Mouse (Mus musculus) activated CD4-positive, CD25-positive, alpha-beta regulatory T cell, adult 4 months (primary cell): ENCODE results near the gene Zfp944. TPM values are rescaled to one million over a fixed set of nuclear protein-coding genes. Genes with fewer than 3 reads are reported as not detected.
"Not testable (repeated sequence)": the region's sequence is repeated elsewhere in the genome, so short reads cannot be mapped to it uniquely, and the experiment has no call there.

ENCODE experiments used
- ATAC-seq: one replicate; pipeline ENCODE4 v1.8.0; 2017
- polyA plus RNA-seq, 2 experiments: library from polyadenylated mRNA; unstranded; fragments of 100-300 nt; shearing (Covaris generic); gene quantifications; one replicate each; pipeline ENCODE4 v1.2.1; 2017

Zfp944 gene
- polyA plus RNA-seq: 10 to 100 TPM; 13.2 TPM

- peak; percentile 92 for ATAC-seq
Observed at GRCm38 (mm10) chr17:22361101-22361781, at the start of gene Zfp944, which contains the start of gene Zfp758. Zfp944 (minus strand) TSS chr17:22361400. Zfp758 (plus strand) TSS chr17:22361453.

GRCm38 (mm10) chr17:22410756-22411155, 49.6 kb upstream of the Zfp944 start:
- ATAC-seq: peak; percentile 80

- ATAC-seq: no peak
Observed at GRCm38 (mm10) chr17:22363895-22364294, 2.7 kb upstream of the Zfp944 start.

- ATAC-seq: peak; percentile 1
Observed at GRCm38 (mm10) chr17:22360572-22360971, 628 bp downstream of the Zfp944 start.

GRCm38 (mm10) chr17:22352794-22353193, 8.4 kb downstream of the Zfp944 start:
- ATAC-seq: peak; percentile 92

- not testable (repeated sequence) for ATAC-seq
Observed at GRCm38 (mm10) chr17:22315247-22315646, 46.0 kb downstream of the Zfp944 start.

- peak; percentile 99 for ATAC-seq
Observed at GRCm38 (mm10) chr17:22314730-22315226, 46.4 kb downstream of the Zfp944 start, which contains the start of gene CT030661.1. CT030661.1 (minus strand) TSS chr17:22314837.

- ATAC-seq: not testable (repeated sequence)
Observed at GRCm38 (mm10) chr17:22314219-22314618, 47.0 kb downstream of the Zfp944 start.

Other genes with a start within 250 kb of the Zfp944 start
- gene Zfp947, start 195.2 kb downstream of the Zfp944 start, polyA plus RNA-seq: 1 to 10 TPM in 1 of 2 experiments, under 1 TPM in 1; 0.65 to 1.1 TPM
- 1 to 10 TPM; 4.5 to 5.5 TPM for gene Zfp994, start 135.8 kb downstream of the Zfp944 start, polyA plus RNA-seq
- 10 to 100 TPM; 17.3 to 17.9 TPM for gene CT030661.1, start 46.6 kb downstream of the Zfp944 start, polyA plus RNA-seq
- gene Zfp758, start 53 bp upstream of the Zfp944 start, polyA plus RNA-seq: 10 to 100 TPM; 12.0 to 15.2 TPM
- 1 to 10 TPM; 3.0 TPM for gene Zfp946, start 62.8 kb upstream of the Zfp944 start, polyA plus RNA-seq
- not detected for gene Vmn2r111, start 212.1 kb upstream of the Zfp944 start, polyA plus RNA-seq
- gene Vmn2r112, start 239.6 kb upstream of the Zfp944 start, polyA plus RNA-seq: under 1 TPM in 1 of 2 experiments, not detected in 1; 0.17 TPM